Mouse (Mus musculus): ENCODE measurements around the gene Pof1b.

DNA sequence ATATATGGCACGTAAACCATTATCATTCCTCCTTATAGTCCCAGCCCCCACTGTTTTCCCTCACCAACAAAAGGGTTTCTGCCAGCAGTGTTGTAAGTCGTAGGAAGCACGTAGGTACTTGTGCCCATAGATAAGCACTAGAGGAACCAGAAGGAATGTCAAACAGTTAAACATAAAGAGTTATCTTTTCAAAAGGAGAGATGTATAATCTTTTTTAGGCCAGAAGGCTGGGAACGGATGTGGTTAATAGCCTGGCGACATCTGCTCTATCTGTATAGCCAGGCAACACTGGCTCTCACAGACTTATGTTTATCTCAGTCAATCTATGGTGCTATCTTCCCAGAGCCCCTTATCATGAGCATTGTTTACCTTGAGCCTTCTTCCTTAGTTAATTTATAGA lies 17.8 kb downstream of the Pof1b start:
- TF ChIP-seq POLR2A (IDR thresholded peaks at IDR 0.05; ENCODE audit: insufficient read depth, low read depth, low read length) (no peak), EP300 (IDR thresholded peaks at IDR 0.05; ENCODE audit: insufficient read depth, low read depth, low read length) (no peak)
